Mouse (Mus musculus) urinary bladder, postnatal 4 days (tissue): ENCODE data around the gene Hibadh.
"Not testable (repeated sequence)": the region's sequence is repeated elsewhere in the genome, so short reads cannot be mapped to it uniquely, and the experiment has no call there.

ENCODE experiments used
- DNase-seq, 2 experiments: peaks; one replicate each; pipeline ENCODE4 v3.0.0; 2021 to 2022; ENCODE audit warnings: low spot score in 2 of 2

Gene Hibadh

GRCm38 (mm10) chr6:52640224-52640712, at the start of gene Hibadh:
Gene Hibadh, minus strand, starts transcription at chr6:52640389.
- DNase-seq = peak; percentile 97

DNA sequence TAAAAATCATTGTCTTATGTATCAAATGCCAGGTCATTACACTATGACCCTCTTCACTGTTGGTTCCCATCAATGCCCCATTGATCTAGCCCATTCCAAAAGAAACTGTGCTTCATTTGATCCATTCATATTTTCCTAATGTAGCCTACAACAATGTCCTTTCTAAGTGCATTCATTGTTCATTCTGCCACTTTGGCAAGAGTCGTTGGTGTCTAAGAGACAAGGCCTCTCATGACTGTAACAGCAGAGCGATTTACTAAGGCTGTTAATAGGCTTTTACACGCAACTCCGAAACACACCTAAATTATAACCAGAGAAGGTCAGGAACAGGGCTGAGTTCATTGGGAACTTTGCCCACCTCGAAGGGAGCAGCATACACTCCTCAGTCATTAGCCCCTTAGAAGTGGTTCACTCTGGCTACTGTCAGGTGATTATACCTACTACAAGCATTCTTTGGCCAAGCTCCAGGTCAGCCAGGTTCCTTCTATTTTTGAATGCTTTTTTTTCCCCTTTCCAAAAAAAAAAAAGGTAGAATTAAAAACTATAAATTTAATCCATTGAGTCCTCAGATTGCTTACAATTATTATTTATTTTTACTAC, 46.8 kb upstream of the Hibadh start:
- no peak for DNase-seq

DNA sequence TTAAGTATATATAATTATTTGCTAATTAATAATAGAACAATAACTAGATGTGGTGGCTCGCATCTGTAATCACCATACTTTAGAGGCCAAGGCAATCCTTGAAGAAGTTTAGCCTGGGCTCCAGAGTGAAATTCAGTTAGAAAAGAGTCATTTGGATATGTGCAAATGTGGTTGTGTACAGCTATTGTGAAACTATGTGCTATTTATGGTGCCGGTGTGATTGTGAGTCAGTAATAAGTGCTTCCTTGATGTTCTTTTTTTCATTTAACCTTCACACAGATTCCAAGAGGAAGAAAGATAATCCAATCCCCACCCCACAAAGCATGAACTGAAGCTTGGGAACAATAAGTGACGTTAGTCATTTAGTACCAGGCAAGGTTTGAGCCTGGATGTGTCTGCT, 42.4 kb upstream of the Hibadh start:
- DNase-seq = no peak

DNA sequence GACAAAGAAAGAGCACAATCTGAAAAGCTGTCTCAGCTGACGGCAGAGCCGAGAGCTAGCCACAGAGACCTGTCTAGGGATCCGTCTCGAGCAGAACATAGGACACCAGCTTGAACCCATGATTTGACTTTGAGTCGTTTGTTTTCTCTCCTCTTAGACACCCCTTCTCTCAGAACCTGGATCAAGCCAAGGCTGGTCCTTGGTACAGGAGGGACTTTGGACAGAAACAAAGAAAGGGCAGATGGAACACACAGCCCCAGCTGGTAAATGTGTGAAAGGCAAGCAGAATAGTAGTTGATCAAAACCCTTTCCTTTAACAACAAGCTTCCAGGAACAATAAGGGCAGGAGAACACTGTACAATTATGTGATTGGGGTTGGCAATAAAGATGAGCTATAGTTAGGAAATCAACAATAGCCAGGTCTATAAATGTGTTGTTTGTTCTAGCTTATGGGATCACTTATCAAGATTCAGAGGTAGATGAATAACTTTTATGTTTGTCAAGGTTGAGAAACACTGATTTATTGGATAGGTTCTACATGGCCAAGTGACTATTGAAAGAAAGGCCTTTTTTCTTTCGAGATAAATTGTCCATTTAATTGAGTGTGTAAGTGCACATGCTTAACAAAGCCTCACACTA, 41.8 kb upstream of the Hibadh start:
- no peak for DNase-seq

DNA sequence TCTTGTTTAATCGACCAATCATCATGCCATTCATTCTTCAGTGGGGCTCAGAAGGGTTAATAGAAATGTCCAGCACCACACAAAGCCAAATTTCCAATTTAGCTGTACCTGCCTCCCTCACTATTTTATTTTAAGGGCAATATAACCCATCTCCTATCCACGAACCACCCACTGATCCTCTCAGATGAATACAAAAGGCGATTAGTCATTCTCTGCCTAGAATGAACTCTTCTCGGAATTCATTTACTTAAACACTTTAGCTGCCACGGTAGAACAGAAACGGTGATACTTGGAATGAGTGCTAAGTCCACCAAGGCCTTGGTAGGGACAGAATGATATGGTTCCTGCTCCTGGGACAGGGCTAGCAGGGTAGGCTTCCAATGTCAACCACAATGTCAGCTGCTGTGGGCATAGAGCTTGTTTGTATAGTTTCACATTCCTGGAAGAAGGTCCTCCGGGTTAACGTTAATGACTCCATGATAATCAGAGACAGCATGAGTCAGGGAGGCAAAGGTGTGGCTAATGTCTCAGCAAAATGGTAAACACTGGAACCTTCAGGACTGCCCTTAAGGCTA, 40.4 kb upstream of the Hibadh start:
- no peak for DNase-seq

DNA sequence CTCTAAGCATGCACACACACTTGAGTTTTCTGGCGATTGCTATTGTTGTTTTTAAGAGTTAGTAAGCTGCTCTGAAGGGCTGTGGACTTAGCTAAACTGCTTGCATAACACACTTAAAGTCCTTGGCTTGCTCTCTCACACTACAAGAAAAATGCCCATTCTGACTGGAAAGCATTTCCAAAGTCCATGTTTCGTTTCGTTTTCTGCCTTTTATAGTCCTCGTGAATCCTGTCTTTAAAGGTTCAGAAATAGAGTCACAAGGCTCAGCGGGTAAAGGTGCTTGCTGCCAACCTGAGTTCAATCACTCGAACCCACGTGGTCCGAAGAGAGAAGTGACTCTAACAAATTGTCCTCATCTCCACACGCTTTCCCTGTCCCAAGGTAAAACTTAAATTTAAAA, 39.4 kb upstream of the Hibadh start:
- no peak for DNase-seq

- DNase-seq = not testable (repeated sequence)
These were observed 37.3 kb upstream of the Hibadh start for GRCm38 (mm10) chr6:52677534-52677933.

GRCm38 (mm10) chr6:52675222-52675921, 35.2 kb upstream of the Hibadh start:
- peak in 1 of 2 experiments; percentile 39 for DNase-seq

DNA sequence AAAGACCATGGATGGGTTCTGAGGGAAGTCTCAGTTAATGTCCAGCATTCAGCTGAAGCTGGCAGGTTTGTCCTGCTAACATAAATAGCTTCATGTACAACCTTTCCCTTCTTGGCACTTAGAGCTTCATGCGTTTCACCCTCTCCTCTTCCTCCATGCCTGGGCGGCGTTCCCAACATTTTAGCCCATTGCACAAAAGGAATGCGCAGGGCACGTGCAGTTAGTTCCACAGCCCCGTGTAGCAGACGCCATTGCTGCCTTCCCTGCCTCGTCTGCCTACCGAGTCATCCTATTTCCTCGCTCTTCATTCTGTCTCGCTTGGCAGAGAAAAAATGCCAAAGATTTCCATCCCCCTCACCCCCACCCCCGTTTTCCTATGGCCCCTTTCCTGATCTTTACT, 34.4 kb upstream of the Hibadh start:
- no peak for DNase-seq

GRCm38 (mm10) chr6:52673706-52674105, 33.5 kb upstream of the Hibadh start:
- no peak for DNase-seq

DNA sequence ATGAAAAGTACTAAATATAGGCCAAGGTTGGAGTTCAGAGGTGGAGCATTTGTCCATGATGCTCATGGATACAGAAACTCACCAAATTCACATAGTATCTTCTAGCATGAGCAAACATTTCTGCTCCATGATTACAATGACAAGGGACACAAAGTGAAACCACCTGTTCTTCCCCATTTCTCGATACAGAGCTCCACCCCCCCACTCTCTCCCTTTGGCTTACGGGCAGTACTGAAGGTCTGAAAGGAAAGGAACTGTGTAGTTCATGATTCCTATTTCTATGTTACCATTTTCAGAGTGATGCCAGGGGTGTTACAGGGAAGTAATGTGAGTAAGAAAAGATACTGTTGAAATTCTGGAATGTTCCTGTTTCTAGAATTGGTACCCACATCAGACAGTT, 32.4 kb upstream of the Hibadh start:
- no peak for DNase-seq

GRCm38 (mm10) chr6:52671791-52672190, 31.6 kb upstream of the Hibadh start:
- DNase-seq = no peak

DNA sequence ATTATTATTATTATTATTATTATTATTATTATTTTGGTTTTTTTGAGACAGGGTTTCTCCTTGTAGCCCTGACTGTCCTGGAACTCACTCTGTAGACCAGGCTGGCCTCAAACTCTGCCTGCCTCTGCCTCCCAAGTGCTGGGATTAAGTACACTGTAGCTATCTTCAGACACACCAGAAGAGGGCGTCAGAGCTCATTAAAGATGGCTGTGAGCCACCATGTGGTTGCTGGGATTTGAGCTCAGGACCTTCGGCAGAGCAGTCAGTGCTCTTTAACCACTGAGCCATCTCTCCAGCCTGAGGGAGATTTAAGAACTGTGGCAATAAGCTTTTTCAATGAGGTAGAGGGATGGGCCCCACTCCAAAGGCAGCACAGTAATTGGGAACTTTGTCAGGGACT, 29.7 kb upstream of the Hibadh start:
- not testable (repeated sequence) for DNase-seq

GRCm38 (mm10) chr6:52667641-52668040, 27.5 kb upstream of the Hibadh start:
- no peak for DNase-seq

DNA sequence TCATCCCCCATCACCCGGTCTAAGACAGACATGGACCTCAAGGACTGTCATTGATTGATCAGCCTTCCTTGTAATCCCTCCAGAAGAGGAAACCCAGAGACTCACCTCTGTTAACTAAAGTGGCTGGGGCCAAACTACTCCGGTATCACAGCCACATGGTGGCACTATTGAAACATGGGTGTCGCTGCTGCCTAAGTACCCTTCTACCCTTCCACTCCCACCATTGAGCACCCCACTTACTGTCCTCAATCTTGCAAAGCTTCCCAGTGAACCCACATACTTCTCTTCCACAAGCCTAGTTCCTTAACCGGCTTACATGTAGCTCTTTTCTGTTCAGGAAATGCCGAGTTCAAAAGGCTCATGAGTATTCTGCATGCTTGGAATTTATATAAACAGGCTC, 22.8 kb upstream of the Hibadh start:
- DNase-seq = no peak

GRCm38 (mm10) chr6:52655266-52655665, 15.1 kb upstream of the Hibadh start:
- DNase-seq = no peak

- no peak for DNase-seq
These were observed 8.6 kb upstream of the Hibadh start for GRCm38 (mm10) chr6:52648806-52649205.

DNA sequence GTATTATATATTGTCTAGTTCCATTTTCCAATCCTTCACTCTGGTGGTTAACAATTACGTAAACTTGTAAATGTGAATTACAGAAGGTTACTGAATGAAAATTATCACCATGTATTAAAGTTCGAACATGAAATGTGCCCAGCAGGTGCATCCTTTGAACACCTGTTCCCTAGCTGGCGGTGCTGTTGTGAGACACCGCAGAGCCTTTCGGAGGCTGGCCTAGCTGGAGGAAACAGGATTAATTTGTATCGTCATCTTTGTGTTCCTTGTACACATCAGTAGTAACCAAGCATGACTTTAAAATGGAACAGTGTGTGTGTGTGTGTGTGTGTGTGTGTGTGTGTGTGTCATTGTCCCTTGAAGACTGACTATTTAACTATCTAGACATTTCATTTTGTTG, 7.8 kb upstream of the Hibadh start:
- no peak for DNase-seq

DNA sequence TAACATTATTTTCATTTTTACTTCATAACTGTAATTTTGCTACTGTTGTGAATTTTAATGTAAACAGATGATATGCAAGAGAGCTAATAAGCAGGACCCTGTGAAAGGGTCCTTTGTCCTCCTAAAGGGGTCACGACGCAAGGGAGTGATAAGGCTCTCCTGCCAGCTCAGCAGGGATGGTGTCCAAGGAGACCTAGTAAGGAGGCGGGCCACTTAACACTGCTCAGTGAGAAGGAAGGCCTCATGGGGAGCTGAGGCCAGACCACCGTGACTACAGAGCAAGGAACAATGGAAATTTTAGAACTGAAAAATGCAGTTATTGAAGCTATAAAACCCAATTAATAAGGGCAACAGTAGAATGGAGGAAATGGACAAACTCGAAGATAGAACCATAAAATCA, 5.7 kb upstream of the Hibadh start:
- no peak for DNase-seq

GRCm38 (mm10) chr6:52642152-52642551, 2.0 kb upstream of the Hibadh start:
- DNase-seq = no peak

DNA sequence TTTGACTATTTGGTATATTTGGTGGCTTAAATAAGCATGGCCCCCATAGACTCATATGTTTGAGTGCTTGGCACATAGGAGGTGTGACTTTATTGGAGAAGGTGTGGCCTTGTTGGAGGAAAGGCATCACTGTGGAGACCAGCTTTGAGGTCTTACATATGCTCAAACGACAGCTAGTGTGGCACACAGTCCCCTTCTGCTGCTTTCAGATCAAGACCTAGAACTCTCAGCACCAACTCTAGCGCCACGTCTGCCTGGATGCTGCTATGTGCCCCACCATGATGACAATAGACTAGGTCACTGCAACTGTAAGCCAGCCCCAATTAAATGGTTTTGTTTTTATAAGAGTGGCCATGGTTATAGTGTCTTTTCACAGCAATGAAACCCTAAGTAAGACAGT, 887 bp upstream of the Hibadh start:
- DNase-seq = no peak

- DNase-seq = peak in 1 of 2 experiments; percentile 33
These were observed 504 bp downstream of the Hibadh start for GRCm38 (mm10) chr6:52639546-52640223.
